Mouse (Mus musculus) megakaryocyte, embryonic 14.5 days (primary cell): Measurements from ENCODE around the gene Prrg3.

Source experiments
- FLI1 ChIP-seq: IDR thresholded peaks from 2 replicates; pipeline ENCODE4 v1.6.1; 2012; ENCODE audit warnings: low read length, inconsistent platforms, mixed read lengths
- GATA1 ChIP-seq: IDR thresholded peaks from 3 replicates; pipeline ENCODE4 v1.6.1; 2012; ENCODE audit warnings: mixed read lengths, low read length, inconsistent platforms, borderline replicate concordance

- TF ChIP-seq GATA1 (no peak), FLI1 (no peak)
These were observed 29.1 kb downstream of the Prrg3 start, which contains the start of gene Cnga2 for GRCm38 (mm10) chrX:71991549-71991948.
